In genomic region chr3:51485347-51485746, GRCm38 (mm10) we compare ENCODE assay signal across 9 mouse cellular contexts. TPM values are rescaled to one million over a fixed set of nuclear protein-coding genes. Genes with fewer than 3 reads are reported as not detected.
DNase-seq lines count a peak whose midpoint lies in the region; ATAC-seq and TF ChIP-seq lines count a peak whose summit lies in the region.
"Had no signal": no experiment of that assay in that cellular context is flagged by ENCODE, and none has a peak within 500 bp of the region (broad histone marks: within the 10 kb centered on the region; RNA-seq: fewer than 3 reads in every experiment).

No protein-coding gene starts in this region.

- intact Hi-C loops in heart, postnatal 25 days (cut with DNase I), result no loop called here

- peak overlapping the region; percentile 83 for H3K4me2 ChIP-seq in hindbrain, embryonic 13.5 days
- peak overlapping the region; percentile 75 for H3K4me2 ChIP-seq in lung, postnatal 0 days (replicated peaks; ENCODE audit: low read depth, low read length)

- ATAC-seq in hindbrain, embryonic 13.5 days (ENCODE audit: low FRiP score), result no peak
- no peak for ATAC-seq in lung, postnatal 0 days

- peak overlapping the region; percentile 91 for H3K9ac ChIP-seq in hindbrain, embryonic 13.5 days
- no peak overlapping the region for H3K9ac ChIP-seq in lung, postnatal 0 days (replicated peaks; ENCODE audit: low read depth)

- H3K36me3 ChIP-seq in E14TG2a.4 (ENCODE audit: insufficient read depth, low read length), result peaks cover 8% of the 10 kb centered on the region
- no peaks in the 10 kb centered on the region; the same call in 1 of the 2 replicates for H3K36me3 ChIP-seq in hindbrain, embryonic 13.5 days
- no peaks in the 10 kb centered on the region for H3K36me3 ChIP-seq in lung, postnatal 0 days (ENCODE audit: insufficient read depth, low read length)

- DNase-seq in heart, adult 11 months, result peak; percentile 59
- no peak for DNase-seq in heart, postnatal 25 days (ENCODE audit: low spot score)
- DNase-seq in lung, postnatal 0 days (ENCODE audit: low spot score), result peak; percentile 67
- DNase-seq in cerebellum, adult 2 months, result no peak
- no peak for DNase-seq in urinary bladder, postnatal 14 days (ENCODE audit: low spot score)
- no peak for DNase-seq in urinary bladder, adult 18-20 months (ENCODE audit: low spot score in 2 of 2)
- DNase-seq: B cell, adult 2 months had no signal

- peaks cover 6% of the 10 kb centered on the region; the same call in 1 of the 2 replicates for H3K27me3 ChIP-seq in E14TG2a.4 (ENCODE audit: insufficient read depth, low read length)
- H3K27me3 ChIP-seq in hindbrain, embryonic 13.5 days, result no peaks in the 10 kb centered on the region
- no peaks in the 10 kb centered on the region for H3K27me3 ChIP-seq in lung, postnatal 0 days (replicated peaks; ENCODE audit: insufficient read depth, low read length)
- H3K27me3 ChIP-seq in cerebellum, adult 2 months (ENCODE audit: control insufficient read depth, insufficient read depth, low read length), result no peaks in the 10 kb centered on the region

- TF ChIP-seq POLR2A in cerebellum, adult 2 months (IDR thresholded peaks at IDR 0.05; ENCODE audit: borderline replicate concordance, insufficient read depth, low read length), result no peak

- WGBS in hindbrain, embryonic 13.5 days, result 80% methylated on average over 4 of the region's 4 CpGs
- WGBS in lung, postnatal 0 days, result 39% methylated on average over 4 of the region's 4 CpGs
- 68% methylated on average over 4 of the region's 4 CpGs for WGBS in cerebellum, adult 2 months

- 0 out of 2 replicates have a peak overlapping the region, but pooled peaks have one; percentile 96 for H3K4me3 ChIP-seq in E14TG2a.4 (replicated peaks; ENCODE audit: low read length)
- peak overlapping the region; percentile 76 for H3K4me3 ChIP-seq in hindbrain, embryonic 13.5 days
- H3K4me3 ChIP-seq in lung, postnatal 0 days (ENCODE audit: low read depth, low read length), result no peak overlapping the region
- H3K4me3 ChIP-seq in cerebellum, adult 2 months (replicated peaks; ENCODE audit: insufficient read depth, low read depth, low read length), result no peak overlapping the region

- TF ChIP-seq CTCF in E14TG2a.4 (conservative IDR thresholded peaks at IDR 0.05; ENCODE audit: low read length), result no peak
- TF ChIP-seq CTCF in lung, postnatal 0 days (IDR thresholded peaks at IDR 0.05), result no peak
- TF ChIP-seq CTCF in cerebellum, adult 2 months (IDR thresholded peaks at IDR 0.05; ENCODE audit: borderline replicate concordance, insufficient read depth, low read depth, low read length), result no peak

- peak; percentile 10; the same call in 1 of the 2 replicates for TF ChIP-seq EP300 in lung, postnatal 0 days (IDR thresholded peaks at IDR 0.05)

- H3K9me3 ChIP-seq in E14TG2a.4 (ENCODE audit: low read length), result no peaks in the 10 kb centered on the region
- H3K9me3 ChIP-seq in hindbrain, embryonic 13.5 days, result no peaks in the 10 kb centered on the region
- no peaks in the 10 kb centered on the region for H3K9me3 ChIP-seq in lung, postnatal 0 days (ENCODE audit: low read length)

- H3K4me1 ChIP-seq in E14TG2a.4 (replicated peaks; ENCODE audit: low read depth, low read length), result peaks cover 22% of the 10 kb centered on the region
- peaks cover 33% of the 10 kb centered on the region for H3K4me1 ChIP-seq in hindbrain, embryonic 13.5 days (replicated peaks)
- peaks cover 12% of the 10 kb centered on the region; the same call in 1 of the 2 replicates for H3K4me1 ChIP-seq in lung, postnatal 0 days (ENCODE audit: insufficient read depth, low read depth, low read length)
- no peaks in the 10 kb centered on the region; the same call in 1 of the 2 replicates for H3K4me1 ChIP-seq in cerebellum, adult 2 months (ENCODE audit: control insufficient read depth, insufficient read depth, low read length)

- H3K27ac ChIP-seq in hindbrain, embryonic 13.5 days, result no peak overlapping the region
- no peak overlapping the region for H3K27ac ChIP-seq in lung, postnatal 0 days (ENCODE audit: low read length)
- H3K27ac ChIP-seq in cerebellum, adult 2 months (ENCODE audit: insufficient read depth, low read length), result no peak overlapping the region

RNA-seq across cellular contexts. Expression of gene Rab33b, which starts 1.6 kb away (rescaled TPM):
- 1 to 10 TPM; 7.9 to 9.4 TPM for total RNA-seq in heart, postnatal 25 days (2021)
- 23.9 TPM in 2 replicates for polyA plus RNA-seq in hindbrain, embryonic 13.5 days (2015; fragmentation: Nextera tagmentation; extraction: Ambion mirVana)
- 24.9 and 26.2 TPM in 2 replicates for polyA plus RNA-seq in lung, postnatal 0 days (2015; fragmentation: Nextera tagmentation; extraction: Ambion mirVana)
- 25.7 and 28.7 TPM in 2 replicates for polyA plus RNA-seq in cerebellum, adult 2 months (2012; rRNA removed)

Comparison
In these comparisons a context has a peak if more than half of its experiments do, and no peak if none do; other contexts are left out.
1. DNase-seq: peak in heart, adult 11 months (single experiment) and lung, postnatal 0 days (single experiment); none in heart, postnatal 25 days (single experiment), cerebellum, adult 2 months (0 of 2), urinary bladder, postnatal 14 days (single experiment) and urinary bladder, adult 18-20 months (0 of 2).
2. H3K4me3 ChIP-seq: peak in E14TG2a.4 (single experiment) and hindbrain, embryonic 13.5 days (single experiment); none in lung, postnatal 0 days (single experiment) and cerebellum, adult 2 months (single experiment).